Mouse (Mus musculus): ENCODE data around the gene Glis2. TPM values are rescaled to one million over a fixed set of nuclear protein-coding genes. Genes with fewer than 3 reads are reported as not detected.

Glis2 gene
- polyA plus RNA-seq, 1 experiment from 2014 or later: 17.7 TPM

GRCm38 (mm10) chr16:4667190-4667808 lies 72.8 kb downstream of the Glis2 start:
- ATAC-seq (replicated peaks; ENCODE audit: insufficient number of reproducible peaks, insufficient read depth, low FRiP score, low read depth): peak; percentile 64
- Histone ChIP-seq H3K36me3 (peaks cover 20% of the 10 kb centered on the region; the same call in 1 of the 2 replicates), H3K4me3 (no peak overlapping the region), H3K9ac (no peak overlapping the region), H3K4me1 (replicated peaks) (0 out of 2 replicates have a peak, but pooled peaks cover 3% of the 10 kb centered on the region), H3K4me2 (no peak overlapping the region), H3K9me3 (replicated peaks) (no peaks in the 10 kb centered on the region), H3K27ac (no peak overlapping the region), H3K27me3 (no peaks in the 10 kb centered on the region)
- WGBS: 24% methylated on average over 3 of the region's 3 CpGs

GRCm38 (mm10) chr16:4670317-4670716 lies 75.8 kb downstream of the Glis2 start:
- no peak overlapping the region for H3K4me3 ChIP-seq
- H3K4me1 ChIP-seq (replicated peaks): no peaks in the 10 kb centered on the region
- no peak for ATAC-seq (replicated peaks; ENCODE audit: insufficient number of reproducible peaks, insufficient read depth, low FRiP score, low read depth)
- peaks cover 25% of the 10 kb centered on the region for H3K36me3 ChIP-seq
- no peak overlapping the region for H3K9ac ChIP-seq
- WGBS: 68% methylated on average over 5 of the region's 5 CpGs
- H3K9me3 ChIP-seq (replicated peaks): no peaks in the 10 kb centered on the region
- no peak overlapping the region for H3K27ac ChIP-seq
- H3K4me2 ChIP-seq: no peak overlapping the region
- no peaks in the 10 kb centered on the region for H3K27me3 ChIP-seq

- Histone ChIP-seq H3K27ac (no peak overlapping the region), H3K36me3 (peaks cover 27% of the 10 kb centered on the region), H3K9ac (no peak overlapping the region), H3K4me1 (replicated peaks) (peaks cover 14% of the 10 kb centered on the region), H3K9me3 (replicated peaks) (no peaks in the 10 kb centered on the region), H3K4me3 (no peak overlapping the region), H3K27me3 (no peaks in the 10 kb centered on the region), H3K4me2 (no peak overlapping the region)
- WGBS: 77% methylated on average over 4 of the region's 4 CpGs
- ATAC-seq (replicated peaks; ENCODE audit: insufficient number of reproducible peaks, insufficient read depth, low FRiP score, low read depth): no peak
Measured at GRCm38 (mm10) chr16:4674091-4674490, 79.6 kb downstream of the Glis2 start.

Other genes with a start within 250 kb of the Glis2 start
- gene Adcy9, start 174.2 kb upstream of the Glis2 start, polyA plus RNA-seq (2015; fragmentation: Nextera tagmentation; extraction: Ambion mirVana): 1.1 and 1.5 TPM in 2 replicates
- 227 and 253 TPM in 2 replicates for gene Srl, start 52.9 kb upstream of the Glis2 start, polyA plus RNA-seq (2015; fragmentation: Nextera tagmentation; extraction: Ambion mirVana)
- gene Tfap4, start 34.9 kb upstream of the Glis2 start, polyA plus RNA-seq (2015; fragmentation: Nextera tagmentation; extraction: Ambion mirVana): 5.6 and 7.1 TPM in 2 replicates
- gene Pam16, start 30.3 kb downstream of the Glis2 start, polyA plus RNA-seq (2015; fragmentation: Nextera tagmentation; extraction: Ambion mirVana): 118 and 125 TPM in 2 replicates
- gene Vasn, start 45.2 kb downstream of the Glis2 start, polyA plus RNA-seq (2015; fragmentation: Nextera tagmentation; extraction: Ambion mirVana): 14.7 and 20.7 TPM in 2 replicates
- gene Dnaja3, start 45.3 kb downstream of the Glis2 start, polyA plus RNA-seq (2015; fragmentation: Nextera tagmentation; extraction: Ambion mirVana): 78.3 and 79.6 TPM in 2 replicates
- 11.2 and 15.8 TPM in 2 replicates for gene Coro7, start 85.1 kb downstream of the Glis2 start, polyA plus RNA-seq (2015; fragmentation: Nextera tagmentation; extraction: Ambion mirVana)
- gene Nmral1, start 124.6 kb downstream of the Glis2 start, polyA plus RNA-seq (2015; fragmentation: Nextera tagmentation; extraction: Ambion mirVana): 25.2 and 34.3 TPM in 2 replicates
- 81.0 and 91.2 TPM in 2 replicates for gene Hmox2, start 131.6 kb downstream of the Glis2 start, polyA plus RNA-seq (2015; fragmentation: Nextera tagmentation; extraction: Ambion mirVana)
- 114 and 122 TPM in 2 replicates for gene Cdip1, start 195.6 kb downstream of the Glis2 start, polyA plus RNA-seq (2015; fragmentation: Nextera tagmentation; extraction: Ambion mirVana)
- gene 4930562C15Rik, start 240.7 kb downstream of the Glis2 start, polyA plus RNA-seq (2015; fragmentation: Nextera tagmentation; extraction: Ambion mirVana): 0.26 and 0.28 TPM in 2 replicates